Mouse (Mus musculus): ENCODE data around the gene Pde6c.

Gene Pde6c

GRCm38 (mm10) chr19:38132481-38132880 lies at the start of gene Pde6c:
Pde6c (plus strand) TSS chr19:38132781.
- DNase-seq (ENCODE audit: low spot score in 2 of 2) = no peak

- no peak for DNase-seq (ENCODE audit: low spot score in 2 of 2)
These were observed 49.6 kb upstream of the Pde6c start for GRCm38 (mm10) chr19:38082931-38083525.

DNA sequence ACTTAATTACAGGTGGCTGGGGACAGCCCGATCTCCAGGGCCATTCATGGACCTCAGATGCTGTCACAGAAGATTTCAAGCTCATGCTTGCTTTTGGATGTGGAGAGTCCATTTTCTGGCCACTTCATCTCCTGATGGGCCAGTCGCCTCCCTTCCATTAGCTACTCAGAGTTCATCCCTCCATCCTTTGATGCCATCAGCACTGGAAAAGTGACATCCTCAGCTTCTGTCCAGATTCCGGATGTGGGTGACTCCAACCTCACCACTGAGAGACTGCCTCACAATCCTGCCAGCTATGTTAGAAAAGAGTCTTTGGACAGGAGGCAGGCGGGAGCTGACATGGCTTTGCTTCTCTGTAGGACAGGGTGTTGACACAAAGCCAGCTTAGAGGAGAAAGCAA lies 46.7 kb upstream of the Pde6c start:
- no peak for DNase-seq (ENCODE audit: low spot score in 2 of 2)

GRCm38 (mm10) chr19:38086948-38087551 lies 45.5 kb upstream of the Pde6c start:
- no peak for DNase-seq (ENCODE audit: low spot score in 2 of 2)

DNA sequence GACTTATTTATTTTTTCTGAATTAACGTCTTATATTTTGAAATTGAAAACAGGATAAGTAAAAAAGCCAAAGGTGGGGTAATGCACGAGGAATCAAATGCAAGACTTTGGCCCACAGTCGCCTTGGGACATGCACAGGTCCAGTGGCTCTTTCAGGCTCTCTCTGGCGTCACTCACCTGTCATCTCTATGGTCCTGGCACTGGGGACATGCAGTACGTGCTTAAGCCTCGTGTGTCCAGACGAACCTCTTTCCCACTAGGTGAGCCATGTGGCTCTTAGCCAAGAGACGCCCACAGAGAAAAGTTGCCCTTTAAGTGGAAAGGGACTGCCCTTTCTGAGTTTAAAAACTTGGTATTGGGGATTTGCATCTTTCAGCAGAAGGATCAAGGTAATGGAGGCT lies 43.2 kb upstream of the Pde6c start:
- no peak for DNase-seq (ENCODE audit: low spot score in 2 of 2)

- no peak for DNase-seq (ENCODE audit: low spot score in 2 of 2)
These were observed 41.0 kb upstream of the Pde6c start for GRCm38 (mm10) chr19:38091512-38091985.

DNA sequence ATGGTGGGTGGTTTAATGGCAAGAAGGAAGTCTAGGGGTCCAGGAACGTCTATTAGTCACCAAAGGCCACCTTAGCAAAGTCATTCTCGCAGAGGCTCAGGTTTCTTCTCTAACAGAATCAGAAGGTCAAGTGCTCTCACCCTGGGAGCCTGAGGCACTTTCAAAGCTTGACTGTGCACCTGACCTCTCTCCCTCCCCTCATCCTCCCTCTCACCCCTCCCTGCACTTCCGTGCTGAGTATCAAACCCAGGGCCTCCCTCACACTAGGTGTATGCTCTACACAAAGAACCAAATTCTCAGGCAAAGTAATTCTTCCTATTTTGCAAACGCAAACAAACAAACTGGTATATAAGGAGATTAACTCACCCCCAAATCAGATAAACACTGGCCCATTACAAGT lies 36.4 kb upstream of the Pde6c start:
- no peak for DNase-seq (ENCODE audit: low spot score in 2 of 2)

GRCm38 (mm10) chr19:38096858-38097758 lies 35.5 kb upstream of the Pde6c start, which contains the start of gene Ffar4:
Ffar4 (plus strand) TSS chr19:38097071.
- DNase-seq (ENCODE audit: low spot score in 2 of 2) = no peak

DNA sequence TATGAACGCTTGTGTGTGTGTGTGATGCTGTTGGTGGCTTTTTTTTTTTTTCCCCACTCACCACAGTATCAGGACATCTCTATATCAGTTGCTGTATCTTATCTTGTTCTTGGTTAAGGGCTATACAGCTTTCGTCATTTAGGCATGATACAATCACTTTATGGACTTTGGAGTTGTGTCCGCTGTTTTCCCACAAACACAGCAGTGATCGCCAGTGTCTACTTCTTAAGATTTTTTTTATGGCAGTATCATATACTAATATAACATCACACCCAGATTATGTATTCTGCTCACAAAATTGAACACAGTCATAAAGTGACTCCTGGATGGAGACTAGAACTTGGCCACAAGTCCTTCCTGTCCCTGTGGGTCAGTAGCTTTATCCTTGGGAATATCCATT lies 24.7 kb upstream of the Pde6c start:
- DNase-seq (ENCODE audit: low spot score in 2 of 2) = no peak

DNA sequence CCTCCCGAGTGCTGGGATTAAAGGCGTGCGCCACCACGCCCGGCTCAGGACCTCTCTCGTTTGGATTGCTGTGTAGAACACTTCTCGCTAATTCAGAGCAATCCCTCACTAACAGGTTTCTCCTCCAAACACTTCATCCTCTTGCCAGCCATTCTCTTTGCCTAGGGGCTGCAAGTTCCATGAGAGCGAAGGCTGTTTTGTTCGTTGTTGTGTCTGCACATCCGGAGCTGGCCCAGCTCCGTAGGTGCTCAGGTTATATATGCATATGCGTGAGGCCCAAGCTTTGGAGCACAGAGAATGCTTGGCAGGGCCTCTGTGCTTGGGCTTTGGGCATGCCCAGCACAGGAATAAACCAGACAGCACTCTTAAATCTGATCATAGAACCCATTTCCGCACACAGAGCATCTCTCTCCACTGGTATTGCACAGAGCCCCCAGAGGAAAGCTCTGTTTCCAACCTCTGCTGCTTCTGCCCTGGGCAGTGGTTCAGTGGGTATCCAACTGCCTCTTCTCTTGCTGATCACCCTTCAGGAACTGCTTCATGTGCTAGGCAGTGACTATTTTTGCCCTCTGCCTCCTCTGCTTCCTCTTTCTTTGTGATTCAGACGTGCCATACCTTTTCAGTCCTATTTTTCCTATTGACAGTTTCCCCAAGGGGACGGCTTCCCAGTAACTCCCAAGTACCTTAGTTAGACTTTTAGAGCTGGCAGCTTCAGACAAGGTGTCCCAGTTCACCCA lies 22.9 kb upstream of the Pde6c start:
- no peak for DNase-seq (ENCODE audit: low spot score in 2 of 2)

DNA sequence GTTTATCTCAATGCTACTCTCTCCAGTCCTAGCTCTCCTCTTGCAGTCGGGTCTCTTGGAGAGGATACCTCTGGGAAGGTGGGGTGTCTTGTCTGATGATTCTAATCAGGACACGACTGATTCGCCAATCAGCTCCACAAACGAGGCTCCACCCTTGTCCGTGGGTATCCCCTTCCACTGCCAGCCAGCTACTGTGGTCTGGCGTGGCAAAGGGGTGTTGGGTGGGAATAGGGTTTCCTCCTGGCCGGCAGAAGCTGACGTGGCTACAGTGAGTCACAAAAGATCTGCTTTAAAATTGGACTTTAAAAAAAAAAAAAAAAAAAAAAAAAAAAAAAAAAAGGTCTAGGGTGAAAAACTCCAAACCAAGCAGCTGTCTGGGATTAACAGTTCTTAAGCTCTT lies 21.5 kb upstream of the Pde6c start:
- no peak for DNase-seq (ENCODE audit: low spot score in 2 of 2)

DNA sequence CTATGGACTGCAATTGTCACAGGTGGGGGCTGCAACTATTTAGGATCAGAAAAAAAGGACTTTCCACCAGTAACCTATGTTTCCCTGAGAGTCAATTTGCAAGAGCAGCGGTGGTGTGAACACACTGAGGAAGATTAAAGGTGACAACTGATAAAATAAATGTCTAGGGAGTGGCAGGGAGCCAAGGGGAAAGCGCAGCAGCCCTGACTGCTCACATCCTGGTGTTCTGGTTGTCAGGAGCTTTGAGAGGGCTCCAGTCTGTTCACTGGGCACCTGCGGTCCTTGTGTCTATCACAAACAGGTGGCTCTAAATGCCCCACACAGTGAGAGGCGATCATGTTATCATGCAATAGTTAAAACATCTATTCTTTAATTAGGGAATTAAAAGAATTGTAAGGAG lies 20.0 kb upstream of the Pde6c start:
- no peak for DNase-seq (ENCODE audit: low spot score in 2 of 2)

DNA sequence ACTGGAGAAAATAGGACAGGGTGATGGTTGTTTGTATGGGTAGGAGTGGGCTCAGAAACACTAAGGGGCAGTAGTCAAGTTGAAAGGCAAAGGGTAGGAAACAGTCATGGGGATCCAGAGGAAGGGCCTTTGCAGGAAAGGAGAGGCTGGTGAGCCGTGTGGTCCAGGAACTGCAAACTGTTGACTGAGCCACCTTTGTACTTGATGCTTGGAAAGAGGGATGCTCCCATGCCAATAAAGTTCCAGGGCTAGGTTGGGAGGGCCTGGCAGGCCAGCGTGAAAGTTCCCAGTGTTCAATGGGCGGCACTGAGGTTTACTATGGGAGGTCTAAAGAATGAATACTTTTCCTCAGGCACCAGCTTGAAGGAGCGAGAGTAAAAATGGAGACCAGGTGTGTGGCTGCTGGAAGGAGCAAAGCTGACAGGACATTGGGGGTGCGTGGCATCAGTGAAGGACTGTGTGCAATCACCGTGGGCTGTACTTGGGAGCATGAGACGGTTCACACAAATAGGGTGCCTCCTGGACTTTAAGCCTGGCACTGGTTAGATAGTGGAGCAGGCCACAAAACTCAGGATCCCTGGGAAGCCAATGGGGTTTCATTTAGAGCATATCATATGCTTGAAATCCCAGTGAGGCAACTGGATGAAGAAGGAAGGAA lies 17.6 kb upstream of the Pde6c start:
- no peak for DNase-seq (ENCODE audit: low spot score in 2 of 2)

GRCm38 (mm10) chr19:38120123-38120760 lies 12.3 kb upstream of the Pde6c start:
- no peak for DNase-seq (ENCODE audit: low spot score in 2 of 2)

DNA sequence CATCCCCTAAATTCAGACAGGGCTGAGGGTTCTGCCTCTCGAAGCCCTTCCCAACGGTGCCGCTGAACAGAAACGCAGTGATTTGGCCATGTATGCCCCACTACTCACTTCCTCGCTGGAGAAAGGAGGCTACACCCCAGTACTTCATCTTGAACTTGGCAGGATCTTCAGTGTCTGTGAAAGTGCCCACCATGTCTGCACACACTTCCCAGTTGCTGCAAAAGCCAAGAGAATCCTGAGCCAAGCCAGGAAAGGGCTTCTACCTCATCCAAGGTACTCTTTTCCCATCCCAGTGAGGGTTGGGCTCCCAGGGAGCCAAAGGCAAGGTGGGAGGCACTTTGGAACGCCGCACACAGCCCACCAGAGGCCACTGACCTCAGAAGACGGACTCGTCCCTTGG lies 8.7 kb upstream of the Pde6c start:
- DNase-seq (ENCODE audit: low spot score in 2 of 2) = no peak

GRCm38 (mm10) chr19:38124401-38125218 lies 8.0 kb upstream of the Pde6c start:
- DNase-seq (ENCODE audit: low spot score in 2 of 2) = no peak

DNA sequence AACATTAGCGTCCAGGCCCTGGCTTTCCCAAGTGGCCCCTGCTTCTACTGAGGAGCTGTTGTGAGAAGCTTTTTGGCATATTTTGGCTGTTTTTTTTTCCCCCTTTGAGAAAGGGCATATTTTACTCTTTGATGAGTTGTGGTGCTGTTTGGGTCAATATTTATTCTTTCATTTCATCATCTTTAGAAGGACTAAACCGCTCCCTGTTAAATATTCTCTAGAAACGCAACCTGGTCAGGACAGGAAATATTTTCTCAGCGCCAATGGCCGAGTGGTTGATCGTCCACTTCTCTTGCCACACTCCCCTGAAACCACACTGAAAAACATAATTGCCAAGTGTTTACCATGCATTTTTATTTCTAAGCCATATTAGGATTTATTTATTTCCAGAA lies 7.4 kb upstream of the Pde6c start, which contains the start of gene Rbp4:
Gene Rbp4 (minus strand): TSS at position 63 of the 392 bp plus-strand sequence.
- no peak for DNase-seq (ENCODE audit: low spot score in 2 of 2)

DNA sequence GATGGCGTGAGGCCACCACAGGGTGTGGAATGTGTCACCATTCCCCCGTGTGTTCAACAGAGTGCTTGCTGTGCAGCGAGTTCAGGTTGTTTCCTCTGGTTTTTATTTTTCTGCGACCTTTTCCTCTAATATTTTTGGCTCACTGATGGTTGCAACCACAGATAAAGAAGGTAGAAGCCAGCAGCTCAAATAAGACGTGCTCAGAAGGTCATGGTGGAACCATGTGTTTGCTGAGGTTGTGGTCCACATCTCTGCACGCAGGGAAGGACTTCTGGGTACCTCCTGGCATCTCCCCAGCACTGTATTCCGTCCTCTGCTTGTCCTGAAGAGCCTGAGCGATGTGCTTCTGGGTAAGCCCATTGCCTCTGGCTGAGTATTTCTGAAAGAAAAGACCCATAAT lies 5.9 kb upstream of the Pde6c start:
- DNase-seq (ENCODE audit: low spot score in 2 of 2) = no peak

DNA sequence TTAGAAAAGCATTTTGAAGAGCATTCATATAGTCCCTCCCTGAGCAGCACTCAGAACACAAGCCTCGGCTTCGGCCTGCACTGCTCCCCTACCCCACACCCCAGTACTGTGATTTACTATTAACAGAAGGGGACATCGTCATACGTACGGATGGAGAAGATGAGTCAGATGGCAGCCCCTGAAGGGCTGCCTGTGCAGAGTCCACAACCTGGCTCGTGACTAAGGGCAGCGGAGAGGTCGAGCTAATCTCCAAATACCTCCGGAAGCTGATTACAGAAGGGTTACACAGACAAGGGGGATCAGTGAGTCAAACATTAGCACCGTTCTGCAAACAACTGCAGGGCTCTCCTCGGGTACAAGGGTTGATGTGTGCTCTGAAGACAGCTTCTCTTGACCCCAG lies 1.4 kb downstream of the Pde6c start:
- DNase-seq (ENCODE audit: low spot score in 2 of 2) = no peak

GRCm38 (mm10) chr19:38134806-38135205 lies 2.2 kb downstream of the Pde6c start:
- no peak for DNase-seq (ENCODE audit: low spot score in 2 of 2)

All from spleen, postnatal 14 days (tissue).